Mouse (Mus musculus) urinary bladder, postnatal 25 days (tissue): ENCODE measurements around the gene Cebpe.

ENCODE experiments used
- DNase-seq: peaks from one replicate; pipeline ENCODE4 v3.0.0; 2022; ENCODE audit warnings: low spot score

The Cebpe gene

DNA sequence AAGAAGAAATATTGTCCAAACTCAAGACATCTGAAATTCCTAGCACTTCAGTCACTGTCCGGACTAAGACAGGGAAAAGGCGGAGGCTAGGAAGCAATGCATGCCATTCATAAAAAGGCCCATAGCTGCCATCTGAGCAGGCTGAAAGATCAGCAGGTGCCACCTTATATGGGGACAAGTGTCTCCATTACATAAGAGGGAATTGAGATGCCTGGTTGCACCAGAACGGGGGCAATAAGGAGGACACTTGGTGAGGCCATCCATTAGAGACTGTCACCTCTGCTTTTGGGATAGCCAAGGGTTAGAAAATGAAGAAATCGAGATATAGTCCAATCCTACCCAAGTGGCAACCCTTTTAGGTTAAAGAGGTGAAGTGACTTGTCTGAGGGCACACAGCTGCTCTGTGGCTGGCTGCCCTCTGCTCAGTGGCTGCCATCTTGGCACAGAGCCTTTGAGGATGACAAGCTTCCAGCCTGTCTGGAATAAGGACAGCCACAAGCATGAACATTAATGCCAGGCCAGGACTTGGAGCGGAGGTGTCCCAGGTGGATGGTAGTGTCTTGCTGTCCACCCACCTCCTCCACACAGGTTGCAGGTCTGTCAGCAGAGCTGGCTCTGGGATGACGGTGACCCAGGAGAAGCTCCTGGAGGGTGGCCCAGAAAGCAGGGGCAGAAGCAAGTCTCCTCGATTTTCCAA, 8.8 kb upstream of the Cebpe start:
- no peak for DNase-seq

DNA sequence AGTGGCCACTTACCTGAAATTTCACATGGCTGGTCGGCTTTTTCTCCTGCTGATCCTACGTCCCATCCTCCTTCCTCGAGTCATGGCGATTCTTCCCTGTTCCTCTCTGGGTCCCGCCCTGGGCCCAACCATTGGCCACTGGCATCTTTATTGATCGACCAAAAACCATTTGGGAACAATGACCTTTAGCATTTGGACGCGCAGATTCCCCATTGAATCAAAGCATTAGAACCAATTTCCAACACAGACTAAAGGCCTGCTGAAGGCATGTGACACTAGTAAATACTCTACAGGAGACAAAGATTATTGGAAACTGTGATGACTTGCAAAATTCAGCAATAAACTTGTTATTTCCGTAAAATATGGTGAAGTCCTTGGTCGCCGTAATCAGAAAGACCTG, 8.1 kb upstream of the Cebpe start:
- no peak for DNase-seq

DNA sequence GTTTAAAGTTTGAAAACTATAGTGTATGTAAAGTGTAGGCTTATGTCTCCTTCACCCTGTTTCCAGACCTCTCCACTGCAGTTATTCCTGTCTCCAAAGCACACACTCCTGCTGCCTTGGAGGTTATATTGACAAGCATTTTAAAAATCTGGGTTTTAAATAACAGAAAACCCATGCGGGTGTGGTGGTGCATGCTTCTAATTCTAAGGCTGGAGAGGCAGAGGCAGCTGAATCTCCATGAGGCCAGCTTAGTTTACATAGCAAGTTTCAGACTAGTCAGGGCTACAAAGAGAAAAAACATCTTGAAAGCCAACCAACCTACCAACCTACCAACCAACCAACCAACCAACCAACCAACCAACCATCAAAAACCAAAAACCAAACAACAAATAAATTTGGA, 3.4 kb upstream of the Cebpe start:
- DNase-seq: no peak

DNA sequence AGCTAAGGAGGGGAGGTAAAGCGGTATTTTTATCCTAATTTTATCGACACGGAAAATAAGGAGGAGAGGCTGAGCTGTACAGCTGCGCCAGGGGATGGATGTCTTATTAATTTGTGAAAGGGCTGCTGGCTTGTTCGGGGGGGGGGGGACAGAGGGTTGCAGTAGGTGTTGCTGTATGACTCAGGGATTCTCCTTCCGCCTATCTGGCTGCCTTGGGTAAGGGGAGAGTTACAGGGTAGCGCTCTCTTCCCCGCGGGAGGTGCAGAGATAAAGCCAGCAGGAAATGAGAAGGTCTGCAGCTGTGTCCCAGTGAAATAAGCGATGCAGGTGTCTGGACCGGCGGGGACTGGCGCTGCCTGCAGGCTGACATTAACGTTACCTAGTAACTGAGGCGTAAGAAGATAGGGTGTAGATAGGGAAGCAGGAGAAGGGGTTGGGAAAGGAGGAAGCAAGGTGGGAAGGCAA, 2.7 kb upstream of the Cebpe start:
- no peak for DNase-seq

DNA sequence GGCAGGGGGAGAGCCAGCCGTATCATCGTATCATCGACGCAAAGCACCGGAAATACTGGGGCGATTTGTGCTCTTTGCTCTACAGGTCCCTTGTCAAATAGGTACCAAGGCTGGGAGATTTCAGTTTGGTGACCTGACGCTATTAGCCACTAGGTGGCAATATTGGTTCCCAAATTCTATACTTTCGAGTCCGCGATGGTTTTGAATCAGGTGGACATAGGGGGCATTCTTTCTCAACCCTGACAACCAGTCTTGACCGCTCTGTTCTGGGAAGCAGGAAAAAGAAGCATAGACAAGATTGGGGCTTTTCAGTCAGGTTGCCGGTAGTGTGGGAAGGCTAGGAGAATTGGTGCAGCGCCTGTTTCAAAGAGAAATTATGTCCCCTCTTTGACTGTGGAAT, 2.1 kb upstream of the Cebpe start:
- peak; percentile 57 for DNase-seq

DNA sequence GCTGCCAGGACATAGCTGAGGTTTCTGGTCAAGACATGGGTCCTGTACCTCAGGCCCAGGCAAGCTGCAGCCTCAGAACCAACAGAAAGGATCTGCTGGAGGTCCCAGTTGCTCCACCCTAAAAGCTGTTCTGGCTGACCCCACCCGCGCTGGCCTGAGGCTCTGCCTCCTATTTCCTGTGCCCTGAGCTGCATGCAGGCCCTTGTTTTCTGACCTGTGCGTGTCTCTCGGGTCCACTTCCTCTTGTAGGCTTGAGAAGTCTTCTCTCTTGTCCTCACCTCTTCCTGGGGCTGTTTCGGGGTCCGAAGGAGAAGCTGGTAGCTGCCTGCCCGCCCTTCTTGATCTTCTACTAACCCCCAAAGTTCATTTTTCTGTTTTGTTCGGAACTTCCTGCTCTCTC, 887 bp upstream of the Cebpe start:
- no peak for DNase-seq

DNA sequence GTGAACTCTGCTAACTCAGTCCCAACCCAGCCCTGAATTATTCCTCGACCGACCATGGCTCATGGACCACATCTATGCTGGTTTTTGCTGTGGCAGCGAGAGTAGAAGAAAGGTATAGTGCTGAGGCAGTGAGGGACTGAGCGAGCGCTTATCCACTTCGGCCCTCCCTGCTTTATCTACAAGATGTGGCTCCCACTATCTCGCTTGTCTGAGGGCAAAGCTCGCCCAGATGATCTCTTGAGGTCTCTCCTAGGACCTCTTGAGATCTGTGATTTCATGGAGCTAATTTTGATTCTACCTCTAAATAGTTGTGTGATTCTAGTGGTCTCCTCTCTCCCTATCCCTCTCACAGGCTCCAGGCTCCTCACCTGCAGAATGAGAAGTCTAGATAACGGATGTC, 2.9 kb downstream of the Cebpe start:
- DNase-seq: no peak

DNA sequence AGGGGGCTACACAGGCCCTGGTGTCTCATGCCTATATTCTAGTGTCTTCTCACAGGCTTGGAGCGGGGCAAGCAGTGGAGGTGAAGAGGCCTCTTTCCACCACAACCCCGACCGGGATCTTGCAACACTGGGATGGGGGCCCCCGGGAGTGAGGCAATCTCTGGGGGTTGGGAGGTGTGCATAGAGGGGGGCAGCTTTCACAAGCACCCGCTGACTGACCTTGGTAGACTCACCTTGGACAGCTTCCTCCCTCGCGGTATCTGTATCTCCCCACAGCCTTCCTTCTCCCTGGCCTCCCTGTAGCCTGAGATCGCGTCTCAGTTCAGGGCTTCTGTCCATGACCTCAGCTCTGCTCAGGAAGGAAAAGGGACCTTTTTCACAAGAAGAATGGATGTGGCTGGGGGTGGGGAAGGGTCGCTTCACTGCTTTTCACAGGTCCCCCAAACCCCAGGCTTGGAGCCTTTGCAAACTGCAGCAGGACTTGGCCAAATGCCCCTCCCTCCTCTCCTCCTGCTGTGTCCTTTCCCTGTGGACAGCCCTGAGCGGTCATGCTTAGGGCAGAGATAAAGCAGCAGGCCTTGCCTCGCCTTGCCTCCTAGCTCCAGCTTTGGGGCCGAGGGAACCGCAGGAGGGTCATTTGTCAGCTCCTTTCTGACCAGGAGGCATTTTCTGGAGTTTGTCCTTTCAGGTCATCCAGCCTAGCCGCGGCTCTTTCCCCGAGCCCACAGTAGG, 5.2 kb downstream of the Cebpe start:
- no peak for DNase-seq

DNA sequence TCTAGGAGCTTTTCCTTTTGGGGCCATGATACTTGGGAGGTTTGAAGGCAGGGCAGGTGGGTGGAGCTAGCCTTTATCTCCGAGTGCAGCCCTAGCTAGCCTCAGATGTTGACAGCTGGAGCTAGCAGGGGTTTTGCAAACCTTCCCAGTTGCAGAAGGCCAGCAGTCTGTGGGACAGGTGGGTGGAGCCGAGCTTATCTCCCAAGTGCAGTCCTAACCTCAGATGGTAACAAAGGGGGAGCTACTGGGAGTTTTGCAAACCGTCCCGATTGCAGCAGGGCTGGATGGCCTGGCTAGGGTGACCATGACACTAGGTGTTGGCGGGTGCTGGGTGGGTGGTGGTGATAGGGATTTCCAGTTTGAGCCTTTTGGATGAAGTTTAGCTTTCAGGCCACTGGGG, 6.1 kb downstream of the Cebpe start:
- DNase-seq: no peak

DNA sequence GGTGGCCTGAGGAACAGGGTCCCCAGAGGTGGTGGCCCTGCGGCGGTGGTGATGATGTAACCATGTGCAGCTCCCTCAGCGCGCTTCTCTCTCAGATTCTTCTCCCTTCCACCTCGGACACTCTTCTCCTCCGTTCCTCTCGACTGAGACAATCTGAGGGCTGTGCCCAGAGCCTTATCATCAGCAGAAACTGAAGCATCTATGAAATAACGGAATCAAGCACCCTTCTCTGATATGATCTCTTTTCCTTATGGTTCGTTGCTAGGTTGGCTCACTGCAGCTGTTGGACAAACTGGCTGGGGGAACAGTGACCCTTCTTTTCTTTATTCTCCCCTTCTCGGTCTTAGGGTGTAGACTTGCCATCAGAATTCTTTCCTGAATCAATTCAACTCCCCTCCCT, 8.8 kb downstream of the Cebpe start:
- no peak for DNase-seq

DNA sequence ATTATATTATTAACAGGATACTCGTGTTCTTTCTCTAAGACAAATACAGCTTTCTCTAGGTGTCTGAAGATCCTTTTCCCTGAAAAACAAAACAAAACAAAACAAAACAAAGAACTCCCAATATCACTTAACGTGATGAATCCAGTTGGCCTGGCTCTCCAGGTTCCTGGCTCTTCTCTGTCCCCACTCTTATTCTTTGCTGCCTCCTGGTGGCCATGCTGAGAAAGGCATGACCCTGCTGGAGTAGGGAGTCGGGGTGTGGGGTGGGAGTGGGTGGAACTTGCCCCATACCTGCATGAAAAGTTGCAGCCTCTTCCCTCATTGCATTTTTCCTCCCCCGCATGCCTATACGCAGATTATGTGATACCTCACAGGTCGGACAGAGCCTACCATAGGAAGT, 10.7 kb downstream of the Cebpe start:
- peak; percentile 78 for DNase-seq

DNA sequence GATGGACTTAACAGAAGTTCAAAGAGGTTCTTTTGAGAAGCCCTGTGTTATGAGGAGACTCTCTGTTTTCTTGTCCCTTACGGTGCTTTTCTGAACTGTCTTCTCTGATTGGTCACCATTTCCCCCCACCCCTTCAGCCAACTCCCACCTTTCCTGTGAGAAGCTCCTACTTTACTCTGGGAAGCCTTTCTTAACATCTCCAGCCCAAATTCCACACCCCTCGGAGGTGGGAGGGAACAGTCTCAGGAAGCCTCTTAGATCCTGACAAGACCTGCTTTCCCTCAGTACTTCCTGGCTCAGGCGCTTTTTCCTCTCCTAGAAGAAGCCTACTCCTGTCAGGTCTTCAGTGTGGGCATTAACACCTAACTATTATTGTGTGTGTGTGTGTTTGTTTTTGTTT, 12.4 kb downstream of the Cebpe start:
- DNase-seq: no peak

DNA sequence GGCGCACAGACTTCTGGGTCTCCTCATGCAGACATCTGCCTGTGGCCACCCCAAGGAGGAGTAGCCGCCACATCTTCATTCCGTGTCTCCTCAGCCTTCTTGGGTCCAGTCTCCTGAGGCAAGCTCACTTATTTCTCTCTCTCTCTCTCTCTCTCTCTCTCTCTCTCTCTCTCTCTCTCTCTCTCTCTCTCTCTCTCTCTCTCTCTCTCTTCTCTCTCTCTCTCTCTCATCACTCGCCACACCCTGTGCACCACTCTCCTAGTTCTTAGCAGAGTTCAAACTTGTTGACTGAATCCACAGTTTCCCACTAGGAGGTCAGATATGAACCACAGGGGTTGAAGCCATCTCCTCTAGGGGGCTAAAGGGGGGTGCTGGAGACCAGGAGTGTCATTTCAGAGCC, 13.2 kb downstream of the Cebpe start, which contains the start of gene Gm29776:
Gm29776 (minus strand) TSS at position 101 of the 400 bp plus-strand sequence.
- no peak for DNase-seq

DNA sequence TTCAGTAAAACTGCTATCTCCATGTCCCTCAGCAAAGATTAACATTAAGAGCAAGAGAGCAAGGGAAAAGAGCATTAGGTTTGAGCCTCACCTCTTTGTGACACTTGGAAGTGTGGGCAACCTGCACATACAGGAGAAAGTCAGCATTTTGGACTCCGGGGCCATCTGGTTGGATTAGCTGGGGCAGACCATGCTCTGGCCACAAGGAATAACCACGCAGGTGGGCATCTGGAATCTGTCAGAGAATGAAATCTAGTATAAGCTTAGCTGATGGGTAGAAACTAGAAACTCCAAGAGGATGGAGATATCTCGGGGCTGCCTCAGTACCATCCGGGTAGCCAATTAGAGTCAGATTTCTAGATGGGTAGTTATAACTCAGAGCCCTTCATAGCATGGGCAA, 15.2 kb downstream of the Cebpe start:
- no peak for DNase-seq

DNA sequence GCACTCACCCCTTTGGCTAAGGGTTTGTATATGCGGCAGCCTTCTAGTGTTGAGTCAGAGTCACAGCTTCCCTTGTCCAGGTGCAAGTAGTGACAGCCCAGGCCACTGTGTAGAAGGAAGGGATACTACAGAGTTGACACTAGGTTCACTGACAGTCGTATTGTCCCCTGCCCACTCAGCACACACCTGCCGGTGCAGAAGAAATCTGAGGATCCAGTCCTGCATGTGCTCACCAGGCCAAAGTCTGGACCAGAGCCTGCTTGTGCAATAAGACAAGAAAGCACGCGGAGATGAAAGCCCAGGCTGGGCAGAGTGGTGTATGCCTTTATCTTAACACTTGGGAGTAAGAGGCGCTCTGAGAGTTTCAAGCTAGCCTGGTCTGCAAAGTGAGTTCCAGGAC, 16.9 kb downstream of the Cebpe start:
- DNase-seq: no peak

DNA sequence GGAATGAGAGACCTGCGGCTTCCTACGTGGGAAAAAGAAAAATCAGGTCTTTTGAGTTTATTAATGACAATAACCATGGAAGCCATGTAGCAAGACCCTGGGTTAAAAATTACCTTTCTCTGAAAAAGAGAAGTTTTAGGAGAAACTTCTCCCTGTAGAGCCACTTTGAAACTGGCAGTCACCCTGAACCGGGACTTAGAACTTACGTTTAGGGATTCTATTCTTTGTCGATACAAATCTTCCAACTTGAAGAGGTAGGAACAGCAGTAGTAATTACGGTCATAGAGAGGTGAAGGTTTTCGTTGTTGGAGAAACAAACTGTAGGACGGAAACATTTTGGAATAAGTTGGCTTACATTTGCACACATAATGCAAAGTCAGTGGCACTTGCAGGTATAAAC, 24.7 kb downstream of the Cebpe start:
- no peak for DNase-seq

DNA sequence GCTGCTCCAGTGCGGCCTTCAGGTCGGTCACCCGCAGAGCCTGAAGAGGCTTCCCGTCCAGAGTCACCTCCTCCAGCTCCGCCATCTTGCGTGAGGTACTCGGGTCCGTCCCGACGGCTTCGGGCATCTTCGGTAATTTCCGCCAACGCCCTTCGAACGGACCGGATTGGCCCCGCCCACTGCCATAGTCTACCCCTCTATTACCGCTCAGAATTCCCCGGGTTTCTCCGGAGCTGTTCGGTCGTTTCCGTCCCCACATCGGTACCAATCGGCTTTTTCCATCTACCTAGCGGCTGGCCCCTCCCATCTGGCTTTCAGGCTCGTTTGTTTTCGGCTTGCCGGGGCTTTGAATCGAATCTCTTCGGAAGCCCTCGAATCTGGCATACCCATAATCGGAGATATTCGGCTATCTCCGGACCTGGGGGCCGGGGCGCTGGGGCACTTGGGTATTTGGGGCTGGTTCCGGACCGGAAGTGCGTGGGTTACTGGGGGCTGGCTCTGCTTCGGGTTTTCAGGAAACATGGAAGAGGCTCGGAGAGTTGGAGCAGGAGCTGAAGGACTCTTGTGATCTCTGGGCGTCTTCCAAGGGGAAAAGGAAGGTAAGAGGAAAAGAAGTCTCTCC, 25.3 kb downstream of the Cebpe start, which contains the start of gene Acin1:
Acin1 (minus strand) TSS at position 410 of the 622 bp plus-strand sequence.
- DNase-seq: peak; percentile 100

DNA sequence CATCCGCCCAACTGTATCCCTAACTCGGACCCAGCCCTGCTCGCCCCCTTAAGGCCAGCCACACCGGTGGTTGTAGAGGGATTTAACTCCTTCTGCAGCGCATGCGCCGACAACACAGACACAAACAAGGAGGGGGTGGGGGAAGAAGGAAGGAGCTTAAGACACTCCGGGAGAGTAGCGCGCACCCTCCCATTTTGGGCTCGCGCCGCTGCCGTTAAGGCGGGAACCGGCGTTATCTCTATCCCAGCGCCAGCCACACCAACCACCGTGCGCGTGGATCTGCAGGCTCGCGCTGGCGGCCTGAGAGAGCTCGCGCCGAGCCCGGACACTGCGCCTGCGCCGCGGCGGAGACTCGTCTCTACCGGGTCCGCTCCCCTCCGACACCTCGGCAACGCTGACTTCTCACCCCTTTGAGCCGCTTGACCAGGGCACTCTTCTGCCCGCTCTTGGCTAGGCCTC, 25.9 kb downstream of the Cebpe start, which contains the start of gene 1700123O20Rik:
1700123O20Rik (plus strand) TSS at position 154 of the 459 bp plus-strand sequence.
- no peak for DNase-seq

DNA sequence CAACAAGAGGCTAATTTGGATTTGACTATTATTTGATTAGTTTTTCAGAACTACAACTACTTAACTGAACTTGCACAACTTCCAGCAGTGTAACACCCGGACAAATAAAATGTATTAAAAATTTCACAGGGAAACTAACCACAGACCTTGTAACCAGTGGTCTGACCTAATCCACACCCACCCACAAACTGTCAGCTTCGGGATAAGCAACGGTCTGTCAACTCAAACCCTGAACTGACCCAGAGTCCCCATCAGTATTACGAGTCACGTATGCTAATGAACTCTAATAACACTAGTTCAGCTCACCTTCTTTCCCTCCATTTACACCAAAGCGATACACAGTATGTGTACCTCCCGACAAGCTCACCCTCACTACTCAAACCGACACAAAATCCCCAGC, 26.5 kb downstream of the Cebpe start:
- no peak for DNase-seq

DNA sequence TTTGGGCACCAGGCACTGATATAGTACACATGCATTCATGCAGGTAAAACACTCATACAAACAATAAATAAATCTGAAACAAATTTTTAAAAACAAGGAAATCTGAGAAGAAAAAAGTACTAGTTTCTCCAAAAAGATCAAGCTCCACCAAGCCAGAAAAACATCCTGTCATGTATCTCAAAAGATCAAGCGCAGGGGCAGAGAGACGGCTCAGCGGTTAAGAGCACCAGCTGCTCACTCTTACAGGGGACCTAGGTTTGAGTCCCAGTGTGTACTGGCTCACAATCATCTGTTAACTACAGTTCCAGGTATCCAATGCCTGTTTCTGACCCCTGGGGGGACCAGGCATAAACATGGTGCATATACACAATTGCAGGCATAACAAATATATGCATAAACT, 29.6 kb downstream of the Cebpe start:
- no peak for DNase-seq

DNA sequence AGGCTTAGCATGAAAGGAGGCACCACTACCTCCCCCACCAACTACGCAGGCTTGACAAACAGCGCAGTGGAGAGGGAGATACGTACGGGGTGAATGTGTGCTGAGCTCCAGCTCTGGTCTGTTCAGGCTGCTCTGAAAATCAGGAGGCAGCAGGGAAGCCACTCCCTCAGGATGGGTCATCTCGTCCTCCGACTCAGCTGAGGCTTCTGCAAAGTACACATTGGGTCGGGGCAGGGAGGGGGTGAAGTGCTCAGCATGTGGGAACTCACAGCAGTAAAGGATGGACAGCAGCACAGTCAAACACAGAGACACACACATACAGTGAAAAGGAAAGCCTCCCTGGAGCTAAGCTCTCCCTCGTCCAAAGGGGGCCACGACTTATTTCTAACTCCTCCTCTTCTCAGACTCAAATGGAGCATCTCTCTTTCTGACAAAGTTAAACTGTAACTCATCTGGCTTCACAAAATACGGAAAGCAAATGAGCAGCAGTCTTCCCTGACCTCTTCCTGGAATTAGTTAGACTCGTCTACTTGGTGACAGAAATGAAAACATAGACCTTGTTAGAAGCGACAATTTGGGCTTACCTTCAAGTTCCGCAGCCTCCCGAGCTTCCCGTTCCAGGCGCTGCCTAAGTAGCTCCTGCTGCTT, 33.2 kb downstream of the Cebpe start:
- DNase-seq: no peak

DNA sequence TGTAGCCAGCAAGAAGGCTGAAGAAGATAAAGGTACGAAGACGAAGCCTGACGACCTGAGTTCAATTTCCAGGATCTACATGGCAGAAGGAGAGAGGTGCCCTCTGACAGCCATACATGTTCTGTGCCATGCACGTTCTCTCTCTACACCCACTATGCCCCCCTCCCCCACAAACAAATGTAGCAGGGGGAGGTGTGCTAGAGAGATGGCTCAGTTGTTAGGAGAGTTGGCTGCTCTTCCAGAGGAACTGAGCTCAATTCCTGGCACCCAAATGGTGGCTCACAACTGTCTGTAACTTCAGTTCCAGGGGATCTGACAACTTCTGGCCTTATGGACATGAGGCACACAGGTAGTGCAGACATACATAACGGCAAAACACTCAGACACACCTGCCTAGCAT, 35.7 kb downstream of the Cebpe start:
- DNase-seq: no peak
